Mouse (Mus musculus) kidney, embryonic 15.5 days (tissue): ENCODE measurements at regions not wholly inside any gene's neighbourhood (a gene's known extent, or its start where the extent isn't known, plus 50 kb on each side); places are given as distances from the start of the nearest gene placed in this dataset.

ENCODE experiments used
- ATAC-seq: fragments of 200-750 bp; cut with Nextera tagmentation; replicated peaks from 2 replicates; pipeline ENCODE4 v1.8.0; 2017; ENCODE audit warnings: moderate TSS enrichment; ENCODE audit not compliant: low FRiP score
- H3K27ac ChIP-seq: fragments of 300-500 bp; sonication (generic); 2 replicates; pipeline ENCODE4 v1.5.1; 2015; ENCODE audit warnings: mild to moderate bottlenecking, inconsistent platforms
- H3K27me3 ChIP-seq: fragments of 300-500 bp; sonication (generic); 2 replicates; pipeline ENCODE4 v1.6.1; 2015; ENCODE audit warnings: inconsistent platforms
- H3K36me3 ChIP-seq: fragments of 300-500 bp; sonication (generic); 2 replicates; pipeline ENCODE4 v1.6.1; 2015; ENCODE audit warnings: inconsistent platforms
- H3K4me1 ChIP-seq: fragments of 300-500 bp; sonication (generic); 2 replicates; pipeline ENCODE4 v1.6.1; 2015; ENCODE audit warnings: inconsistent platforms
- H3K4me2 ChIP-seq: fragments of 300-500 bp; sonication (generic); 2 replicates; pipeline ENCODE4 v1.6.1; 2015; ENCODE audit warnings: moderate library complexity, mild to moderate bottlenecking, inconsistent platforms
- H3K4me3 ChIP-seq: fragments of 300-500 bp; sonication (generic); replicated peaks from 2 replicates; pipeline ENCODE4 v1.5.1; 2015; ENCODE audit warnings: mild to moderate bottlenecking, inconsistent platforms
- H3K9ac ChIP-seq: fragments of 300-500 bp; sonication (generic); 2 replicates; pipeline ENCODE4 v1.6.1; 2015; ENCODE audit warnings: mild to moderate bottlenecking, inconsistent platforms
- H3K9me3 ChIP-seq: fragments of 300-500 bp; sonication (generic); replicated peaks from 2 replicates; pipeline ENCODE4 v1.6.1; 2016; ENCODE audit warnings: inconsistent platforms
- WGBS: fragments of 180-500 bp; shearing (Covaris S2); methylation state at CpG from one replicate; pipeline ENCODE4 v1.1.7; 2015; ENCODE audit warnings: mixed read lengths; 5-methylcytosine and 5-hydroxymethylcytosine counted together

- WGBS: 56% methylated on average over 3 of the region's 3 CpGs
- Histone ChIP-seq H3K27ac (no peak overlapping the region), H3K4me1 (no peaks in the 10 kb centered on the region)
Measured at GRCm38 (mm10) chr4:68536254-68536653, 417.9 kb downstream of the Brinp1 start.

GRCm38 (mm10) chr4:68535815-68536214 lies 418.4 kb downstream of the Brinp1 start:
- no peaks in the 10 kb centered on the region for H3K4me1 ChIP-seq
- no peak overlapping the region for H3K4me2 ChIP-seq
- no peak overlapping the region for H3K9ac ChIP-seq
- H3K4me3 ChIP-seq: no peak overlapping the region
- no peaks in the 10 kb centered on the region for H3K27me3 ChIP-seq
- H3K9me3 ChIP-seq: no peaks in the 10 kb centered on the region
- 70% methylated on average over 1 of the region's 1 CpGs for WGBS
- no peak overlapping the region for H3K27ac ChIP-seq
- no peak for ATAC-seq
- H3K36me3 ChIP-seq: no peaks in the 10 kb centered on the region

More at GRCm38 (mm10) chr4:68536254-68536653, 417.9 kb downstream of the Brinp1 start:
- Histone ChIP-seq H3K4me2 (no peak overlapping the region), H3K9me3 (no peaks in the 10 kb centered on the region), H3K36me3 (no peaks in the 10 kb centered on the region), H3K9ac (no peak overlapping the region), H3K27me3 (no peaks in the 10 kb centered on the region), H3K4me3 (no peak overlapping the region)
- ATAC-seq: no peak

GRCm38 (mm10) chr4:68532056-68532455 lies 422.1 kb downstream of the Brinp1 start:
- Histone ChIP-seq H3K9ac (no peak overlapping the region), H3K27me3 (no peaks in the 10 kb centered on the region), H3K4me1 (no peaks in the 10 kb centered on the region), H3K27ac (no peak overlapping the region), H3K36me3 (no peaks in the 10 kb centered on the region), H3K4me2 (no peak overlapping the region), H3K9me3 (no peaks in the 10 kb centered on the region), H3K4me3 (no peak overlapping the region)
- 60% methylated on average over 3 of the region's 3 CpGs for WGBS
- ATAC-seq: no peak

- Histone ChIP-seq H3K4me2 (no peak overlapping the region), H3K9ac (no peak overlapping the region), H3K36me3 (no peaks in the 10 kb centered on the region), H3K27ac (no peak overlapping the region), H3K4me3 (no peak overlapping the region), H3K27me3 (no peaks in the 10 kb centered on the region), H3K9me3 (no peaks in the 10 kb centered on the region), H3K4me1 (no peaks in the 10 kb centered on the region)
- ATAC-seq: no peak
- 86% methylated on average over 4 of the region's 4 CpGs for WGBS
Measured at GRCm38 (mm10) chr4:68487993-68488392, 466.2 kb downstream of the Brinp1 start.

GRCm38 (mm10) chr4:68486876-68487275 lies 467.3 kb downstream of the Brinp1 start:
- Histone ChIP-seq H3K27me3 (no peaks in the 10 kb centered on the region), H3K4me3 (no peak overlapping the region)
- 77% methylated on average over 1 of the region's 1 CpGs for WGBS

GRCm38 (mm10) chr4:68461783-68462182 lies 492.4 kb downstream of the Brinp1 start:
- no peak overlapping the region for H3K4me3 ChIP-seq
- ATAC-seq: no peak
- no peaks in the 10 kb centered on the region for H3K27me3 ChIP-seq
- H3K9me3 ChIP-seq: no peaks in the 10 kb centered on the region
- no peak overlapping the region for H3K9ac ChIP-seq
- no peak overlapping the region for H3K4me2 ChIP-seq
- H3K4me1 ChIP-seq: no peaks in the 10 kb centered on the region
- H3K36me3 ChIP-seq: no peaks in the 10 kb centered on the region
- H3K27ac ChIP-seq: no peak overlapping the region

More at GRCm38 (mm10) chr4:68486876-68487275, 467.3 kb downstream of the Brinp1 start:
- no peak overlapping the region for H3K27ac ChIP-seq
- H3K9ac ChIP-seq: no peak overlapping the region
- no peaks in the 10 kb centered on the region for H3K36me3 ChIP-seq
- no peak for ATAC-seq
- no peaks in the 10 kb centered on the region for H3K4me1 ChIP-seq
- H3K9me3 ChIP-seq: no peaks in the 10 kb centered on the region
- H3K4me2 ChIP-seq: no peak overlapping the region

GRCm38 (mm10) chr4:68416046-68416445 lies 538.2 kb downstream of the Brinp1 start:
- ATAC-seq: no peak
- Histone ChIP-seq H3K27ac (no peak overlapping the region), H3K36me3 (no peaks in the 10 kb centered on the region), H3K27me3 (no peaks in the 10 kb centered on the region), H3K4me1 (no peaks in the 10 kb centered on the region), H3K9ac (no peak overlapping the region), H3K9me3 (no peaks in the 10 kb centered on the region), H3K4me2 (no peak overlapping the region), H3K4me3 (no peak overlapping the region)

GRCm38 (mm10) chr4:68410785-68411184 lies 543.4 kb downstream of the Brinp1 start:
- H3K9ac ChIP-seq: no peak overlapping the region
- H3K36me3 ChIP-seq: no peaks in the 10 kb centered on the region
- WGBS: 72% methylated on average over 2 of the region's 2 CpGs
- H3K4me1 ChIP-seq: no peaks in the 10 kb centered on the region
- no peak for ATAC-seq
- no peaks in the 10 kb centered on the region for H3K27me3 ChIP-seq
- H3K9me3 ChIP-seq: no peaks in the 10 kb centered on the region
- no peak overlapping the region for H3K4me3 ChIP-seq
- H3K27ac ChIP-seq: no peak overlapping the region
- H3K4me2 ChIP-seq: no peak overlapping the region

GRCm38 (mm10) chr4:68404364-68404763 lies 549.8 kb downstream of the Brinp1 start:
- Histone ChIP-seq H3K4me2 (no peak overlapping the region), H3K9ac (no peak overlapping the region), H3K27ac (no peak overlapping the region), H3K27me3 (no peaks in the 10 kb centered on the region), H3K4me1 (no peaks in the 10 kb centered on the region), H3K36me3 (no peaks in the 10 kb centered on the region), H3K9me3 (no peaks in the 10 kb centered on the region), H3K4me3 (no peak overlapping the region)
- no peak for ATAC-seq
- WGBS: 71% methylated on average over 3 of the region's 3 CpGs

- Histone ChIP-seq H3K4me2 (no peak overlapping the region), H3K4me3 (no peak overlapping the region), H3K27me3 (no peaks in the 10 kb centered on the region), H3K4me1 (no peaks in the 10 kb centered on the region), H3K9me3 (no peaks in the 10 kb centered on the region), H3K27ac (no peak overlapping the region), H3K9ac (no peak overlapping the region), H3K36me3 (no peaks in the 10 kb centered on the region)
- ATAC-seq: no peak
- WGBS: 91% methylated on average over 7 of the region's 7 CpGs
Measured at GRCm38 (mm10) chr4:68387097-68387496, 567.1 kb downstream of the Brinp1 start.

GRCm38 (mm10) chr4:68382007-68382406 lies 572.2 kb downstream of the Brinp1 start:
- H3K9ac ChIP-seq: no peak overlapping the region
- no peak overlapping the region for H3K4me2 ChIP-seq
- WGBS: 78% methylated on average over 1 of the region's 1 CpGs
- no peaks in the 10 kb centered on the region for H3K9me3 ChIP-seq
- no peaks in the 10 kb centered on the region for H3K36me3 ChIP-seq
- ATAC-seq: no peak
- no peaks in the 10 kb centered on the region for H3K4me1 ChIP-seq
- no peak overlapping the region for H3K4me3 ChIP-seq
- H3K27ac ChIP-seq: no peak overlapping the region
- H3K27me3 ChIP-seq: no peaks in the 10 kb centered on the region

- Histone ChIP-seq H3K4me1 (no peaks in the 10 kb centered on the region), H3K9ac (no peak overlapping the region), H3K27me3 (no peaks in the 10 kb centered on the region), H3K27ac (no peak overlapping the region), H3K4me3 (no peak overlapping the region), H3K9me3 (no peaks in the 10 kb centered on the region), H3K4me2 (no peak overlapping the region), H3K36me3 (no peaks in the 10 kb centered on the region)
- WGBS: 89% methylated on average over 2 of the region's 2 CpGs
- ATAC-seq: no peak
Measured at GRCm38 (mm10) chr4:68367983-68368382, 586.2 kb downstream of the Brinp1 start.

GRCm38 (mm10) chr4:68319575-68319974 lies 634.6 kb downstream of the Brinp1 start:
- peak; percentile 66 for ATAC-seq
- WGBS: 17% methylated on average over 3 of the region's 3 CpGs

More at GRCm38 (mm10) chr4:68319575-68319974, 634.6 kb downstream of the Brinp1 start:
- H3K9me3 ChIP-seq: no peaks in the 10 kb centered on the region
- no peaks in the 10 kb centered on the region for H3K27me3 ChIP-seq
- no peaks in the 10 kb centered on the region for H3K4me1 ChIP-seq
- no peak overlapping the region for H3K4me3 ChIP-seq
- no peak overlapping the region for H3K9ac ChIP-seq
- no peaks in the 10 kb centered on the region for H3K36me3 ChIP-seq
- H3K4me2 ChIP-seq: no peak overlapping the region
- H3K27ac ChIP-seq: no peak overlapping the region
